Mouse (Mus musculus) forebrain, embryonic 15.5 days (tissue): ENCODE data around the gene Ppp1r1c. TPM values are rescaled to one million over a fixed set of nuclear protein-coding genes. Genes with fewer than 3 reads are reported as not detected.

Experiments used
- ATAC-seq: fragments of 200-750 bp; cut with Nextera tagmentation; replicated peaks from 2 replicates; pipeline ENCODE4 v1.8.0; 2017; ENCODE audit warnings: mild to moderate bottlenecking, moderate TSS enrichment, moderate library complexity
- H3K27ac ChIP-seq: fragments of 300-500 bp; sonication (generic); replicated peaks from 2 replicates; pipeline ENCODE4 v1.5.1; 2015; ENCODE audit warnings: mild to moderate bottlenecking, inconsistent platforms
- H3K27me3 ChIP-seq: fragments of 300-500 bp; sonication (generic); 2 replicates; pipeline ENCODE4 v1.6.1; 2015; ENCODE audit warnings: inconsistent platforms
- H3K36me3 ChIP-seq: fragments of 300-500 bp; sonication (generic); 2 replicates; pipeline ENCODE4 v1.6.1; 2015; ENCODE audit warnings: mild to moderate bottlenecking, inconsistent platforms
- H3K4me1 ChIP-seq: fragments of 300-500 bp; sonication (generic); 2 replicates; pipeline ENCODE4 v1.6.1; 2015; ENCODE audit warnings: inconsistent platforms
- H3K4me2 ChIP-seq: fragments of 300-500 bp; sonication (generic); replicated peaks from 2 replicates; pipeline ENCODE4 v1.6.1; 2015; ENCODE audit warnings: mild to moderate bottlenecking, inconsistent platforms
- H3K4me3 ChIP-seq: fragments of 300-500 bp; sonication (generic); 2 replicates; pipeline ENCODE4 v1.5.1; 2015; ENCODE audit warnings: mild to moderate bottlenecking, inconsistent platforms
- H3K9ac ChIP-seq: fragments of 300-500 bp; sonication (generic); replicated peaks from 2 replicates; pipeline ENCODE4 v1.6.1; 2015; ENCODE audit warnings: mild to moderate bottlenecking, inconsistent platforms
- H3K9me3 ChIP-seq: fragments of 300-500 bp; sonication (generic); 2 replicates; pipeline ENCODE4 v1.6.1; 2016; ENCODE audit warnings: inconsistent platforms
- WGBS: fragments of 180-500 bp; shearing (Covaris S2); methylation state at CpG from one replicate; pipeline ENCODE4 v1.1.7; 2015; ENCODE audit warnings: mixed read lengths; 5-methylcytosine and 5-hydroxymethylcytosine counted together
- polyA plus RNA-seq: library from polyadenylated mRNA; unstranded; fragments of >200 nt; fragmentation: Nextera tagmentation; extraction: Ambion mirVana; gene quantifications from 2 replicates; pipeline ENCODE4 v1.2.1, GENCODE M21; 2015

Ppp1r1c gene
- polyA plus RNA-seq, 1 experiment from 2014 or later: 0.42 TPM

DNA sequence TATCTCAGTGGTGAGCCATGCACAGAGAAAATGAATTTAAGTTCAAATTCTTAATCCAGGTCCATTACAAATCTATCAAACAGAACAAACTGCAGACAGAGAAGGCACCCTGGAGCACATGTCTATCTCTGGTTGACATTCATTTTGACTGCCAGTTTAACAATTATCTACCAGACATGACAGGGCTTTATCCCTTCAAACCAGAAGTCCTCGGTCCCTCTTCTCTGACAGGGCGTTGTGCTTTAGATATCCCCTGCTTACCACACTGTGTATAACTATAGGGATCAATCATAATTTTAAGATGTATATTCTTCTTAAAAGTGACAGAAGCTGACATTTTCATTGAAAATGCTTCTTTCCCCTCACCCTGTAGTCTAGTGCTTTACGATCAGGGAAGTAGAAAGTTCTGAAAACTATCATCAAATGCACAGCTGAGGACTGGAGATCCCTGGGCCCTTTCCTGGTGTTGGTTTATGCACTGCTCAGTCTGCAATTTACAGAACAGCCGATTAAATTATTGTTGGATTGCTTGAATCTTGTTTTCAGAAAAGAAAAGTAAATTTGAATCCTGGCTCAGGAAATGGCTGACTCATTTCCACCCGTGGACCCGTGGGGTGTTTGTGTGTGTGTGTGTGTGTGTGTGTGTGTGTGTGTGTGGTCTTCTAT lies 55.3 kb downstream of the Ppp1r1c start:
- Histone ChIP-seq H3K4me1 (no peaks in the 10 kb centered on the region), H3K4me2 (no peak overlapping the region), H3K27me3 (no peaks in the 10 kb centered on the region), H3K36me3 (no peaks in the 10 kb centered on the region), H3K9ac (no peak overlapping the region), H3K4me3 (no peak overlapping the region), H3K9me3 (no peaks in the 10 kb centered on the region), H3K27ac (no peak overlapping the region)
- ATAC-seq: no peak
- 74% methylated on average over 6 of the region's 6 CpGs for WGBS

GRCm38 (mm10) chr2:79765032-79765431 lies 57.5 kb downstream of the Ppp1r1c start:
- ATAC-seq: no peak
- Histone ChIP-seq H3K4me3 (no peak overlapping the region), H3K9me3 (no peaks in the 10 kb centered on the region), H3K9ac (no peak overlapping the region), H3K27me3 (no peaks in the 10 kb centered on the region), H3K4me1 (peaks cover 3% of the 10 kb centered on the region; the same call in 1 of the 2 replicates), H3K36me3 (no peaks in the 10 kb centered on the region), H3K4me2 (no peak overlapping the region), H3K27ac (no peak overlapping the region)
- WGBS: 82% methylated on average over 3 of the region's 3 CpGs

DNA sequence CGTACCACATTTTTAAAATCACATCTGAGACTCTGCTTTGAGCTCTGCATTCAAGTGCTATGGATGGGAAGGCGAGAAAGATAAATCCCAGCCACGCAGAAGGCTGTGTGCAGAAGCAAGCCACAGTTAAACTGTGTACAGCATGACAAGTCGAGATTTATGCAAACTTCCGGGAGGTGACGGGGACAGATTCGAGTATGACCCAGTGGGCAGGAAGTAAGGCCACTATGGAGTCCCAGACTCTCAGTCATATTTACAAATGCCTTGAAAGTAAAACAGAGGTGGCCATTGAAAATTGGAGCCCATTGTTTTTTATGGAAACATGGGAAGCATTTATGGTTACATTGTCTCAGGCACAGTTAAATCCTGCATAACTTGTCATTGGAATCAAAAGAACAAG lies 58.1 kb downstream of the Ppp1r1c start:
- H3K4me1 ChIP-seq: peaks cover 3% of the 10 kb centered on the region; the same call in 1 of the 2 replicates
- H3K4me3 ChIP-seq: no peak overlapping the region
- H3K27me3 ChIP-seq: no peaks in the 10 kb centered on the region
- no peak overlapping the region for H3K4me2 ChIP-seq
- H3K36me3 ChIP-seq: no peaks in the 10 kb centered on the region
- no peak overlapping the region for H3K9ac ChIP-seq
- H3K9me3 ChIP-seq: no peaks in the 10 kb centered on the region
- ATAC-seq: no peak
- 87% methylated on average over 7 of the region's 7 CpGs for WGBS
- no peak overlapping the region for H3K27ac ChIP-seq

DNA sequence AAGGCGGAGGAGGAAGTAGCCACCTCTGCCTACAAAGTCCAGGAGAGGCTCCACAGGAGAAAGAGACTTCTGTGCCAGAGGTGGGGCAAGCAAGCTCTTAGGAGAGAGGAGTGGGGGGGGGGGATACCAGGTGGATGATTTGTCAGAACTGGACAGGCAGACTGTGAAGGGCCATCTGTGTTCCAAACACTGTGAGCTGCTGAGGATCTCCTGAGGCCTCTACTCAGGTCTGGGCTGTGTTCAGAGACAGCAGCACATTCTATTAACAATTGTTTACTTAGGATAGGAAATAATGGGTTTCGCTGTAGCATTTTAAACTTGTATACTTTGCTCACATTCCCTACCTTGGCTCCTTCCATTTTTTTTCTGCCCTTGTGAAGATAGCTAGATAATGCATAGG lies 61.0 kb downstream of the Ppp1r1c start:
- no peak for ATAC-seq
- Histone ChIP-seq H3K27ac (no peak overlapping the region), H3K9ac (no peak overlapping the region), H3K36me3 (no peaks in the 10 kb centered on the region), H3K4me2 (no peak overlapping the region), H3K4me3 (no peak overlapping the region), H3K4me1 (peaks cover 3% of the 10 kb centered on the region; the same call in 1 of the 2 replicates), H3K27me3 (no peaks in the 10 kb centered on the region), H3K9me3 (no peaks in the 10 kb centered on the region)
- 87% methylated on average over 2 of the region's 2 CpGs for WGBS

GRCm38 (mm10) chr2:79770307-79770706 lies 62.7 kb downstream of the Ppp1r1c start:
- H3K4me2 ChIP-seq: no peak overlapping the region
- H3K36me3 ChIP-seq: no peaks in the 10 kb centered on the region
- peak; percentile 71 for ATAC-seq
- no peaks in the 10 kb centered on the region for H3K9me3 ChIP-seq
- H3K4me3 ChIP-seq: no peak overlapping the region
- H3K4me1 ChIP-seq: peaks cover 6% of the 10 kb centered on the region
- 10% methylated on average over 3 of the region's 3 CpGs for WGBS
- no peaks in the 10 kb centered on the region for H3K27me3 ChIP-seq
- H3K27ac ChIP-seq: no peak overlapping the region
- H3K9ac ChIP-seq: no peak overlapping the region

DNA sequence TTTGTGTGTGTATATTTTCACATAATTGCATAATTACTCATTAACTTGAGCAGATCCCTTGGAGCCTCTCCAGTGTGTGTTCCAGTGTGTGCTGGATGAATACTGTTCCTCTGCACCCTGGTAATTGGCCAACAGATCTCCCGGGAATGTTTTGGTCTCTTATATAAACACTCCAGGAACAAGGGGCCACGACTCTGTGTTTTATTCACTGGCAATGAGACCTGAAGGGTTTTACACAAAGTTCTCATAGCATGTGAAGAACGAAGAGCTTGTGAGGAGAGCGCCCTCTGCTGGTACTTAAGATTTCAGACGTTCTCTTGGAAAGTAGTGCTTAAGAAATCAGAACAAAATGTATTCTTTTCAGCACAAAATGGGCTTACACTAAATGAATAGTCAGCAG lies 66.8 kb downstream of the Ppp1r1c start:
- peaks cover 2% of the 10 kb centered on the region; the same call in 1 of the 2 replicates for H3K4me1 ChIP-seq
- no peaks in the 10 kb centered on the region for H3K36me3 ChIP-seq
- H3K4me2 ChIP-seq: no peak overlapping the region
- no peaks in the 10 kb centered on the region for H3K9me3 ChIP-seq
- H3K4me3 ChIP-seq: no peak overlapping the region
- 1% methylated on average over 5 of the region's 5 CpGs for WGBS
- no peaks in the 10 kb centered on the region for H3K27me3 ChIP-seq
- no peak overlapping the region for H3K9ac ChIP-seq
- no peak overlapping the region for H3K27ac ChIP-seq
- ATAC-seq: peak; percentile 77; the same call in 1 of the 2 replicates

DNA sequence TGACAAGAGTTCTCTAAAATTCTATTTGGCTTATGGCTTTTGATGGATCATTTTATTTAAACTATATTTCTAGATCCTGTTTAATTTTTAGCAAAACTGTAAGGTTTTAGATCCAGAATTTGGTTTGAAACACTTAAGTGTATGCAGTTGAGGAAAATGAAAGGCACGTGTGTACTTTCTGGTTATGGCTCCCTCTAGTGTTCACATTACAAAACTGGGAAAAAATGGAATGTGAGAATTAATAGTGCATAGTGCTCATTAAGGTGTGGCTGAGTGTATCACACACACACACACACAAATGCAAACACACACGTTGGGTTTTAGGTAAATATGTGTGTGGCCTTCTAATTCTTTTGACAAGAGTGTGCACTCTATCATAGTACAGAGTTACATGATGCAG lies 70.2 kb downstream of the Ppp1r1c start:
- Histone ChIP-seq H3K9me3 (no peaks in the 10 kb centered on the region), H3K27me3 (no peaks in the 10 kb centered on the region), H3K4me3 (no peak overlapping the region), H3K36me3 (no peaks in the 10 kb centered on the region), H3K4me1 (peaks cover 7% of the 10 kb centered on the region; the same call in 1 of the 2 replicates), H3K27ac (no peak overlapping the region), H3K4me2 (no peak overlapping the region), H3K9ac (no peak overlapping the region)
- no peak for ATAC-seq
- WGBS: 82% methylated on average over 2 of the region's 2 CpGs

GRCm38 (mm10) chr2:79780772-79781171 lies 73.2 kb downstream of the Ppp1r1c start:
- Histone ChIP-seq H3K27ac (no peak overlapping the region), H3K4me2 (no peak overlapping the region), H3K4me1 (peaks cover 5% of the 10 kb centered on the region; the same call in 1 of the 2 replicates), H3K9me3 (no peaks in the 10 kb centered on the region), H3K27me3 (no peaks in the 10 kb centered on the region), H3K9ac (no peak overlapping the region), H3K36me3 (no peaks in the 10 kb centered on the region), H3K4me3 (no peak overlapping the region)
- no peak for ATAC-seq
- WGBS: 52% methylated on average over 7 of the region's 7 CpGs

DNA sequence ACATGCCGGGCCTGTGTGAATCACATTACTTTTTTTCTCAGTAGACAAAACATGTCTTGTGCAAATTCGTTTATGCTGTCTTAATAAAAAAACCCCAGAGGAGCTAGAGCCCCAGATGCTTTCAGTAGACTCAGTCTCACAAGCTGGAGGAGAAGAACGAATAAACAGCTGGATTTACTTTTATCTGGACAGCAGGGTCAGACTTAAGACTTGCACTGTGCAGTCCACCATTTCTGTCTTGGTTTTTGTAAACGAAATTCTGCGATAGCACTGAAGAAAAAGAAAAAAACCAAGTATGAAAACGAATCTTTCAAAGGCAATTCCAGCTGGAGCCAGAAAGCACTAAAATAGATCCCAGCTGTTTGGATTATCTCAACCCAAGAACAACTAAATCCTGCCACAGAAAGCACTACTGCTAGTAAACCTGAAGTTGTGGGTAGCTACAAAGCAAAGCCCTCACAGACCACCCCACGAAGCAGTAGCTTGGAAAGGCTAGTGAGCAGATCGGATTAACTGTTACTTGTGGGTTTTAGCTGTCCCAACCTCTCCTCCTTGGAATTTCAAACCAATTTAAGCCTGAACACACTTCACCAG lies 78.1 kb downstream of the Ppp1r1c start:
- peaks cover 3% of the 10 kb centered on the region; the same call in 1 of the 2 replicates for H3K4me1 ChIP-seq
- no peak overlapping the region for H3K9ac ChIP-seq
- no peaks in the 10 kb centered on the region for H3K36me3 ChIP-seq
- H3K4me3 ChIP-seq: no peak overlapping the region
- H3K27me3 ChIP-seq: no peaks in the 10 kb centered on the region
- 69% methylated on average over 8 of the region's 8 CpGs for WGBS
- no peak overlapping the region for H3K27ac ChIP-seq
- H3K9me3 ChIP-seq: no peaks in the 10 kb centered on the region
- ATAC-seq: no peak
- no peak overlapping the region for H3K4me2 ChIP-seq

DNA sequence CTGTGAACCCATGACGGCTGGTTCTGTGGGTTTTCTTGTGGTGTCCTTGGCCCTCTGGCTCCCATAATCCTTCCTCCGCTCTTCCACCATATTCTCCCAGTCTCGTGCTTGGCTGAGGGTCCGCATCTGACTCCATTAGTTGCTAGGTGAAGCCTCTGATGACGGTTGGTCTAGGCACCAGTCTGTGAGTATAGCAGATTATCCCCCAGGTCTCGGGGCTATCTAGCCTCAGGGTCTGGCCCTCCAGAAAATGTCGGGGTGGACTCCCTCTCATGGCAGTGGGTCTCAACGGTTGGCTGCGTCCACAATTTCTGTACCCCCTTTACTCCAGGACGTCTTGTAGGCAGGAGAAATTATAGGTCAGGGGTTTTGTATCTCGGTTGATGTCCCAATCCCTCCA lies 78.9 kb downstream of the Ppp1r1c start:
- WGBS: 89% methylated on average over 11 of the region's 11 CpGs
- no peak for ATAC-seq
- no peak overlapping the region for H3K4me2 ChIP-seq

GRCm38 (mm10) chr2:79793186-79793585 lies 85.6 kb downstream of the Ppp1r1c start:
- H3K4me2 ChIP-seq: no peak overlapping the region
- H3K27ac ChIP-seq: no peak overlapping the region
- ATAC-seq: no peak
- H3K9me3 ChIP-seq: no peaks in the 10 kb centered on the region
- no peak overlapping the region for H3K9ac ChIP-seq
- H3K27me3 ChIP-seq: no peaks in the 10 kb centered on the region
- H3K36me3 ChIP-seq: no peaks in the 10 kb centered on the region
- WGBS: 91% methylated on average over 2 of the region's 2 CpGs
- no peak overlapping the region for H3K4me3 ChIP-seq
- no peaks in the 10 kb centered on the region for H3K4me1 ChIP-seq

More for the DNA sequence above, 78.9 kb downstream of the Ppp1r1c start:
- Histone ChIP-seq H3K36me3 (no peaks in the 10 kb centered on the region), H3K27ac (no peak overlapping the region), H3K4me3 (no peak overlapping the region), H3K9ac (no peak overlapping the region), H3K27me3 (no peaks in the 10 kb centered on the region), H3K4me1 (no peaks in the 10 kb centered on the region), H3K9me3 (no peaks in the 10 kb centered on the region)

GRCm38 (mm10) chr2:79797444-79797843 lies 89.9 kb downstream of the Ppp1r1c start:
- H3K36me3 ChIP-seq: no peaks in the 10 kb centered on the region
- H3K9ac ChIP-seq: no peak overlapping the region
- no peaks in the 10 kb centered on the region for H3K9me3 ChIP-seq
- no peak overlapping the region for H3K27ac ChIP-seq
- WGBS: 78% methylated on average over 2 of the region's 2 CpGs
- ATAC-seq: no peak
- H3K27me3 ChIP-seq: no peaks in the 10 kb centered on the region
- H3K4me1 ChIP-seq: no peaks in the 10 kb centered on the region
- H3K4me3 ChIP-seq: no peak overlapping the region
- H3K4me2 ChIP-seq: no peak overlapping the region

DNA sequence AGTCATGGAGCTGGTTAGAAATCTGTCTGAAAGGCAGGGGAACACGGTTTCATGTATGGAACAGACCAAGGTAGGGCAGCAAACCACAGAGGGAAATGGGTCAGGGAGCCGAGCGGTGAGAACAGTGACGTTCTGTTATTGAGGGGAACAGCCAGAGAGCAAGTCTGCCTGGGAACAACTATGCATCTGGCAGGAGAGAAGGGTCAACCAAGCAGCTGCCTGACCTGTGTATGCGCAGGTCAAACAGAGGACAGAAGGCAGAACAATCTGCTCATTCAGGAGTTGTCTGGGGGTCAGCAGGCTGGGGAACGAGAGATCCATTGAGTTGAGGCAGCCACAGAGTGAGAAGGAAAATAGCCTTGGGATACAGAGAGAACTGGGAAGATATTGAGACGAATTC lies 91.0 kb downstream of the Ppp1r1c start:
- Histone ChIP-seq H3K4me3 (no peak overlapping the region), H3K27ac (no peak overlapping the region), H3K36me3 (no peaks in the 10 kb centered on the region), H3K4me1 (no peaks in the 10 kb centered on the region), H3K4me2 (no peak overlapping the region), H3K9me3 (no peaks in the 10 kb centered on the region), H3K27me3 (no peaks in the 10 kb centered on the region), H3K9ac (no peak overlapping the region)
- no peak for ATAC-seq
- 46% methylated on average over 7 of the region's 7 CpGs for WGBS
